Mouse (Mus musculus) hindbrain, postnatal 0 days (tissue): ENCODE results near the gene Apba2. TPM values are rescaled to one million over a fixed set of nuclear protein-coding genes. Genes with fewer than 3 reads are reported as not detected.

ENCODE experiments used
- ATAC-seq: fragments of 200-750 bp; cut with Nextera tagmentation; 2 replicates; pipeline ENCODE4 v1.8.0; 2017; ENCODE audit warnings: mild to moderate bottlenecking, moderate TSS enrichment, moderate library complexity
- DNase-seq: peaks from one replicate; pipeline ENCODE4 v3.0.0-alpha.2; 2015; ENCODE audit warnings: low spot score
- H3K27ac ChIP-seq: fragments of 300-500 bp; sonication (generic); 2 replicates; pipeline ENCODE4 v1.5.1; 2014; ENCODE audit warnings: mild to moderate bottlenecking
- H3K27me3 ChIP-seq: fragments of 300-500 bp; sonication (generic); 2 replicates; pipeline ENCODE4 v1.6.1; 2014; ENCODE audit warnings: low read length, mixed read lengths; ENCODE audit not compliant: insufficient read depth
- H3K36me3 ChIP-seq: fragments of 300-500 bp; sonication (generic); 2 replicates; pipeline ENCODE4 v1.6.1; 2014; ENCODE audit warnings: low read length, mixed read lengths; ENCODE audit not compliant: insufficient read depth
- H3K4me1 ChIP-seq: fragments of 300-500 bp; sonication (generic); 2 replicates; pipeline ENCODE4 v1.6.1; 2014; ENCODE audit warnings: antibody characterized with exemption, low read length, mixed read lengths; ENCODE audit not compliant: insufficient read depth
- H3K4me2 ChIP-seq: fragments of 300-500 bp; sonication (generic); 2 replicates; pipeline ENCODE4 v1.6.1; 2014; ENCODE audit warnings: low read depth, mild to moderate bottlenecking, low read length, moderate library complexity, mixed read lengths
- H3K4me3 ChIP-seq: fragments of 300-500 bp; sonication (generic); 2 replicates; pipeline ENCODE4 v1.5.1; 2014; ENCODE audit warnings: low read length
- H3K9ac ChIP-seq: fragments of 300-500 bp; sonication (generic); replicated peaks from 2 replicates; pipeline ENCODE4 v1.6.1; 2014; ENCODE audit warnings: mild to moderate bottlenecking, low read length, moderate library complexity, mixed read lengths
- H3K9me3 ChIP-seq: fragments of 300-500 bp; sonication (generic); 2 replicates; pipeline ENCODE4 v1.6.1; 2016; ENCODE audit warnings: low read length, mixed read lengths
- CTCF ChIP-seq: IDR thresholded peaks from 2 replicates; pipeline ENCODE4 v1.5.1; 2016; ENCODE audit warnings: antibody characterized with exemption, control low read depth, low read depth
- WGBS: fragments of 180-500 bp; shearing (Covaris S2); extraction: QIAGEN DNeasy Blood & Tissue Kit; methylation state at CpG from one replicate; pipeline ENCODE4 v1.1.7; 2014; 5-methylcytosine and 5-hydroxymethylcytosine counted together
- polyA plus RNA-seq: library from polyadenylated mRNA; unstranded; fragments of >200 nt; fragmentation: Nextera tagmentation; extraction: Ambion mirVana; gene quantifications from 2 replicates; pipeline ENCODE4 v1.2.1, GENCODE M21; 2015
- total RNA-seq: library from RNA; depleted of rRNA; stranded (reverse); fragments of >200 nt; gene quantifications from 2 replicates; pipeline ENCODE4 v1.2.3, GENCODE M21; 2014; rRNA removed

Apba2 gene
- total RNA-seq (474 and 567 TPM in 2 replicates), polyA plus RNA-seq (180 and 181 TPM in 2 replicates)

GRCm38 (mm10) chr7:64501536-64502270, at the start of gene Apba2:
Gene Apba2, plus strand, starts transcription at chr7:64501706.
- Histone ChIP-seq H3K4me2 (peak within 1 kb of the TSS; percentile 69), H3K9ac (peak within 1 kb of the TSS; percentile 91), H3K9me3 (no peaks in the 10 kb centered on the region), H3K4me3 (peak within 1 kb of the TSS; percentile 71), H3K27ac (peak within 1 kb of the TSS; percentile 92), H3K4me1 (peaks cover 32% of the 10 kb centered on the region), H3K27me3 (no peaks in the 10 kb centered on the region), H3K36me3 (no peaks in the 10 kb centered on the region)
- peak; percentile 83 for ATAC-seq
- peak; percentile 84 for DNase-seq
- 1% methylated on average over 93 of the region's 96 CpGs for WGBS
- TF ChIP-seq CTCF = peak; percentile 60

- no peaks in the 10 kb centered on the region for H3K36me3 ChIP-seq
- ATAC-seq = peak; percentile 42; the same call in 1 of the 2 replicates
- H3K9me3 ChIP-seq = no peaks in the 10 kb centered on the region
- peak overlapping the region; percentile 71 for H3K27ac ChIP-seq
- 0 out of 2 replicates have a peak, but pooled peaks cover 9% of the 10 kb centered on the region for H3K4me1 ChIP-seq
- H3K4me2 ChIP-seq = no peak overlapping the region
- H3K27me3 ChIP-seq = no peaks in the 10 kb centered on the region
- no peak overlapping the region for H3K9ac ChIP-seq
- WGBS = 63% methylated on average over 5 of the region's 5 CpGs
- peak; percentile 27 for DNase-seq
- no peak for TF ChIP-seq CTCF
- no peak overlapping the region for H3K4me3 ChIP-seq
These were observed 49.6 kb upstream of the Apba2 start for GRCm38 (mm10) chr7:64451861-64452382.

- DNase-seq (peak; percentile 69), ATAC-seq (peak; percentile 50; the same call in 1 of the 2 replicates)
- 50% methylated on average over 4 of the region's 4 CpGs for WGBS
- 0 out of 2 replicates have a peak, but pooled peaks cover 9% of the 10 kb centered on the region for H3K4me1 ChIP-seq
- no peaks in the 10 kb centered on the region for H3K27me3 ChIP-seq
- TF ChIP-seq CTCF = no peak
- no peak overlapping the region for H3K4me2 ChIP-seq
- peak overlapping the region; percentile 71; the same call in 1 of the 2 replicates for H3K27ac ChIP-seq
- H3K9ac ChIP-seq = no peak overlapping the region
- H3K4me3 ChIP-seq = no peak overlapping the region
- no peaks in the 10 kb centered on the region for H3K9me3 ChIP-seq
- H3K36me3 ChIP-seq = no peaks in the 10 kb centered on the region
These were observed 48.9 kb upstream of the Apba2 start for GRCm38 (mm10) chr7:64452471-64453222.

DNA sequence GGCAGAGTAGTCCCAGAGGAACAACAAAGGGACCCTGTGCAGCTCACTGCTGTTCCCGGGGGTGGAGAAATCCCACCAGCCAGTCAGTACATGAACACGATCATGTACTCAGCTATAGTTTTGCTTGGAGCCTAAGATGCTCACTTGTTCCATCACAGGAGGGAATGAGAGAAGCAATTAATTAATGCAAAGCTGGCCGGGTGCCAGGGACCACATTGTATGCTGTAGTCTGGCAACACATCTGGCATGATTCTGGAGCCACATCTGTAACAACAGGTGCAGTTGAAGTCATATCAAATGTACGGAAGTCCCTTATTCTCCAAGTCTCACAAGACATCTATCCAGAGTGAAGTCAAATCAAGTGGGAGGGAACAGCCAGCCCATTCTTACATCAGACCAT, 45.3 kb upstream of the Apba2 start:
- Histone ChIP-seq H3K4me2 (no peak overlapping the region), H3K9ac (no peak overlapping the region), H3K27me3 (no peaks in the 10 kb centered on the region), H3K9me3 (no peaks in the 10 kb centered on the region), H3K36me3 (no peaks in the 10 kb centered on the region), H3K4me1 (0 out of 2 replicates have a peak, but pooled peaks cover 9% of the 10 kb centered on the region), H3K4me3 (no peak overlapping the region), H3K27ac (no peak overlapping the region)
- ATAC-seq (no peak), DNase-seq (peak; percentile 47)
- 59% methylated on average over 4 of the region's 4 CpGs for WGBS
- TF ChIP-seq CTCF = no peak

GRCm38 (mm10) chr7:64456676-64457075, 44.8 kb upstream of the Apba2 start:
- ATAC-seq (peak; percentile 58), DNase-seq (peak; percentile 71)
- H3K4me3 ChIP-seq = no peak overlapping the region
- no peaks in the 10 kb centered on the region for H3K36me3 ChIP-seq
- H3K9me3 ChIP-seq = no peaks in the 10 kb centered on the region
- H3K27ac ChIP-seq = no peak overlapping the region
- H3K9ac ChIP-seq = no peak overlapping the region
- WGBS = 54% methylated on average over 3 of the region's 3 CpGs
- no peak overlapping the region for H3K4me2 ChIP-seq
- H3K27me3 ChIP-seq = no peaks in the 10 kb centered on the region
- TF ChIP-seq CTCF = no peak
- H3K4me1 ChIP-seq = 0 out of 2 replicates have a peak, but pooled peaks cover 5% of the 10 kb centered on the region

DNA sequence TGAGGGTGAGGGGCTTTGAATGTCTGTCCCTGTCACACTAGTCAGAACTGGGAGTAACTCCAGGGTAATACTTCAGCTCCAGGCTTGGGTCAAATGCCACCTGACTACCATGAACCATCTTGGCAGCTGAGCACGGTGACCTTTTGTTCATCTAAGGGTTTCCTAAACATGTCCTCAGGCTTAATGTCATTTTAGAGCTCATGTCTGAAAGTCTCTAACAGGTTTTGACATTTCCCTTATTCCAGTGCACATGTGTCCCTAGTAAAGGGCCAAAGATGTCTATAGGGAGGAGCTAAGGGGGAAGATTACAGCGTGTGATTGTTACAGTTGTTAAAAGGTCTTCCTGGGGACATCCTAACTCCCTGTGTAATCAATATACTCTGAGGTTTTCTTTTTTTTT, 43.7 kb upstream of the Apba2 start:
- DNase-seq = no peak
- TF ChIP-seq CTCF = no peak
- 75% methylated on average over 2 of the region's 2 CpGs for WGBS
- no peak overlapping the region for H3K27ac ChIP-seq
- H3K4me2 ChIP-seq = no peak overlapping the region
- H3K36me3 ChIP-seq = no peaks in the 10 kb centered on the region
- no peak for ATAC-seq
- no peaks in the 10 kb centered on the region for H3K9me3 ChIP-seq
- H3K4me1 ChIP-seq = no peaks in the 10 kb centered on the region
- no peak overlapping the region for H3K9ac ChIP-seq
- H3K27me3 ChIP-seq = no peaks in the 10 kb centered on the region
- no peak overlapping the region for H3K4me3 ChIP-seq
